Mouse (Mus musculus) adrenal gland, adult 8-10 months (tissue): ENCODE data around the gene Ovol1. TPM values are rescaled to one million over a fixed set of nuclear protein-coding genes. Genes with fewer than 3 reads are reported as not detected.

Experiments used
- DNase-seq: peaks from one replicate; pipeline ENCODE4 v3.0.0; 2022
- total RNA-seq, 4 experiments: library from RNA; stranded (reverse); gene quantifications; 2 replicates each; pipeline ENCODE4 v1.2.4; 2022

Ovol1 gene
- total RNA-seq, 4 experiments from 2014 or later: not detected

GRCm38 (mm10) chr19:5568470-5569140, 8.2 kb upstream of the Ovol1 start:
- peak; percentile 71 for DNase-seq

- DNase-seq: peak; percentile 85
These were observed 7.4 kb upstream of the Ovol1 start, which contains the start of gene Ap5b1 for GRCm38 (mm10) chr19:5567534-5568469. Gene Ap5b1, plus strand, starts transcription at chr19:5568025.

GRCm38 (mm10) chr19:5567180-5567533, 6.7 kb upstream of the Ovol1 start:
- no peak for DNase-seq

- no peak for DNase-seq
These were observed 5.9 kb upstream of the Ovol1 start for GRCm38 (mm10) chr19:5566316-5566715.

- no peak for DNase-seq
These were observed 2.3 kb upstream of the Ovol1 start for GRCm38 (mm10) chr19:5562776-5563175.

GRCm38 (mm10) chr19:5561886-5562285, 1.4 kb upstream of the Ovol1 start:
- no peak for DNase-seq

GRCm38 (mm10) chr19:5561252-5561790, 875 bp upstream of the Ovol1 start:
- DNase-seq: no peak

- no peak for DNase-seq
These were observed 602 bp downstream of the Ovol1 start for GRCm38 (mm10) chr19:5559631-5560456.

GRCm38 (mm10) chr19:5559229-5559628, 1.2 kb downstream of the Ovol1 start:
- DNase-seq: no peak

GRCm38 (mm10) chr19:5558770-5559169, 1.7 kb downstream of the Ovol1 start:
- no peak for DNase-seq

GRCm38 (mm10) chr19:5558169-5558568, 2.3 kb downstream of the Ovol1 start:
- no peak for DNase-seq

GRCm38 (mm10) chr19:5554212-5554611, 6.2 kb downstream of the Ovol1 start:
- no peak for DNase-seq

GRCm38 (mm10) chr19:5553802-5554201, 6.6 kb downstream of the Ovol1 start:
- no peak for DNase-seq

GRCm38 (mm10) chr19:5547471-5548056, 12.9 kb downstream of the Ovol1 start:
- no peak for DNase-seq

GRCm38 (mm10) chr19:5544031-5544430, 16.4 kb downstream of the Ovol1 start:
- DNase-seq: no peak

GRCm38 (mm10) chr19:5543362-5543761, 17.1 kb downstream of the Ovol1 start:
- no peak for DNase-seq

GRCm38 (mm10) chr19:5538786-5539185, 21.7 kb downstream of the Ovol1 start:
- DNase-seq: no peak

- no peak for DNase-seq
These were observed 27.9 kb downstream of the Ovol1 start for GRCm38 (mm10) chr19:5532520-5532919.

- DNase-seq: no peak
These were observed 30.3 kb downstream of the Ovol1 start for GRCm38 (mm10) chr19:5530138-5530524.

- DNase-seq: peak; percentile 93
These were observed 30.9 kb downstream of the Ovol1 start for GRCm38 (mm10) chr19:5529325-5530137.

GRCm38 (mm10) chr19:5525204-5525603, 35.2 kb downstream of the Ovol1 start:
- no peak for DNase-seq
